Mouse (Mus musculus) limb, embryonic 11.5 days (tissue): ENCODE data around the gene Prkd1. TPM values are rescaled to one million over a fixed set of nuclear protein-coding genes. Genes with fewer than 3 reads are reported as not detected.

ENCODE experiments used
- ATAC-seq: fragments of 200-750 bp; cut with Nextera tagmentation; 2 replicates; pipeline ENCODE4 v1.8.0; 2017; ENCODE audit warnings: low read depth; ENCODE audit not compliant: insufficient number of reproducible peaks, low FRiP score, low TSS enrichment
- DNase-seq: peaks from one replicate; pipeline ENCODE4 v3.0.0-alpha.2; 2015; ENCODE audit warnings: low spot score
- H3K27ac ChIP-seq: fragments of 300-500 bp; sonication (generic); replicated peaks from 2 replicates; pipeline ENCODE4 v1.5.1; 2014; ENCODE audit warnings: low read depth, mild to moderate bottlenecking, low read length
- H3K27me3 ChIP-seq: fragments of 300-500 bp; sonication (generic); 2 replicates; pipeline ENCODE4 v1.6.1; 2014; ENCODE audit warnings: mild to moderate bottlenecking, low read length, mixed read lengths; ENCODE audit not compliant: control insufficient read depth, insufficient read depth
- H3K36me3 ChIP-seq: fragments of 300-500 bp; sonication (generic); 2 replicates; pipeline ENCODE4 v1.6.1; 2014; ENCODE audit warnings: mild to moderate bottlenecking, low read length, moderate library complexity, mixed read lengths; ENCODE audit not compliant: control insufficient read depth, insufficient read depth
- H3K4me1 ChIP-seq: fragments of 300-500 bp; sonication (generic); 2 replicates; pipeline ENCODE4 v1.6.1; 2014; ENCODE audit warnings: low read length, mixed read lengths; ENCODE audit not compliant: control insufficient read depth, insufficient read depth
- H3K4me2 ChIP-seq: fragments of 300-500 bp; sonication (generic); 2 replicates; pipeline ENCODE4 v1.6.1; 2014; ENCODE audit warnings: low read depth, mild to moderate bottlenecking, moderate library complexity; ENCODE audit not compliant: severe bottlenecking
- H3K4me3 ChIP-seq: fragments of 300-500 bp; sonication (generic); 2 replicates; pipeline ENCODE4 v1.5.1; 2014; ENCODE audit warnings: low read depth, low read length
- H3K9ac ChIP-seq: fragments of 300-500 bp; sonication (generic); 2 replicates; pipeline ENCODE4 v1.6.1; 2014; ENCODE audit warnings: mild to moderate bottlenecking, low read length
- H3K9me3 ChIP-seq: fragments of 300-500 bp; sonication (generic); 2 replicates; pipeline ENCODE4 v1.6.1; 2016; ENCODE audit warnings: low read length; ENCODE audit not compliant: control insufficient read depth
- WGBS: fragments of 180-500 bp; shearing (Covaris S2); extraction: QIAGEN DNeasy Blood & Tissue Kit; methylation state at CpG from one replicate; pipeline ENCODE4 v1.1.7; 2014; 5-methylcytosine and 5-hydroxymethylcytosine counted together
- polyA plus RNA-seq: library from polyadenylated mRNA; unstranded; fragments of >200 nt; fragmentation: Nextera tagmentation; extraction: Ambion mirVana; gene quantifications from 2 replicates; pipeline ENCODE4 v1.2.1, GENCODE M21; 2014

Gene Prkd1
- polyA plus RNA-seq, 1 experiment from 2014 or later, result 5.8 TPM

- DNase-seq (no peak), ATAC-seq (no peak)
- Histone ChIP-seq H3K9ac (no peak overlapping the region), H3K4me2 (no peak overlapping the region), H3K27ac (no peak overlapping the region), H3K4me3 (no peak overlapping the region), H3K9me3 (no peaks in the 10 kb centered on the region), H3K36me3 (no peaks in the 10 kb centered on the region), H3K27me3 (no peaks in the 10 kb centered on the region), H3K4me1 (no peaks in the 10 kb centered on the region)
- WGBS, result 78% methylated on average over 6 of the region's 6 CpGs
Observed at GRCm38 (mm10) chr12:50436660-50437059, 212.2 kb downstream of the Prkd1 start.

- Histone ChIP-seq H3K9me3 (no peaks in the 10 kb centered on the region), H3K4me2 (no peak overlapping the region), H3K4me3 (no peak overlapping the region), H3K4me1 (no peaks in the 10 kb centered on the region), H3K27ac (no peak overlapping the region), H3K36me3 (no peaks in the 10 kb centered on the region), H3K27me3 (no peaks in the 10 kb centered on the region), H3K9ac (no peak overlapping the region)
- ATAC-seq, result no peak
- 92% methylated on average over 5 of the region's 5 CpGs for WGBS
- no peak for DNase-seq
Observed at GRCm38 (mm10) chr12:50430129-50430703, 218.7 kb downstream of the Prkd1 start.

- H3K9me3 ChIP-seq, result no peaks in the 10 kb centered on the region
- H3K4me1 ChIP-seq, result no peaks in the 10 kb centered on the region
- no peak overlapping the region for H3K27ac ChIP-seq
- no peak overlapping the region for H3K9ac ChIP-seq
- no peak overlapping the region for H3K4me2 ChIP-seq
- no peaks in the 10 kb centered on the region for H3K27me3 ChIP-seq
- no peak overlapping the region for H3K4me3 ChIP-seq
- DNase-seq (no peak), ATAC-seq (no peak)
- 79% methylated on average over 11 of the region's 11 CpGs for WGBS
- H3K36me3 ChIP-seq, result no peaks in the 10 kb centered on the region
Observed at GRCm38 (mm10) chr12:50352404-50352803, 296.5 kb downstream of the Prkd1 start.

- ATAC-seq, result no peak
Observed at GRCm38 (mm10) chr12:50333182-50333581, 315.7 kb downstream of the Prkd1 start.

GRCm38 (mm10) chr12:50314634-50315033, 334.3 kb downstream of the Prkd1 start:
- H3K27ac ChIP-seq, result no peak overlapping the region
- DNase-seq, result no peak
- ATAC-seq, result no peak
- no peaks in the 10 kb centered on the region for H3K9me3 ChIP-seq
- no peak overlapping the region for H3K4me3 ChIP-seq
- H3K4me2 ChIP-seq, result no peak overlapping the region
- no peak overlapping the region for H3K9ac ChIP-seq
- H3K27me3 ChIP-seq, result no peaks in the 10 kb centered on the region
- no peaks in the 10 kb centered on the region for H3K36me3 ChIP-seq
- H3K4me1 ChIP-seq, result no peaks in the 10 kb centered on the region

More at GRCm38 (mm10) chr12:50333182-50333581, 315.7 kb downstream of the Prkd1 start:
- no peak overlapping the region for H3K27ac ChIP-seq
- H3K27me3 ChIP-seq, result no peaks in the 10 kb centered on the region
- no peak overlapping the region for H3K9ac ChIP-seq
- H3K36me3 ChIP-seq, result no peaks in the 10 kb centered on the region
- WGBS, result 84% methylated on average over 4 of the region's 4 CpGs
- no peak for DNase-seq
- no peak overlapping the region for H3K4me2 ChIP-seq
- H3K4me1 ChIP-seq, result no peaks in the 10 kb centered on the region
- H3K4me3 ChIP-seq, result no peak overlapping the region
- no peaks in the 10 kb centered on the region for H3K9me3 ChIP-seq

GRCm38 (mm10) chr12:50309276-50309675, 339.6 kb downstream of the Prkd1 start:
- Histone ChIP-seq H3K9ac (no peak overlapping the region), H3K4me3 (no peak overlapping the region), H3K9me3 (no peaks in the 10 kb centered on the region), H3K4me1 (no peaks in the 10 kb centered on the region), H3K4me2 (no peak overlapping the region), H3K36me3 (no peaks in the 10 kb centered on the region), H3K27me3 (no peaks in the 10 kb centered on the region), H3K27ac (no peak overlapping the region)
- no peak for DNase-seq
- WGBS, result 78% methylated on average over 3 of the region's 3 CpGs
- no peak for ATAC-seq

- WGBS, result 51% methylated on average over 1 of the region's 1 CpGs
- Histone ChIP-seq H3K9me3 (no peaks in the 10 kb centered on the region), H3K27me3 (no peaks in the 10 kb centered on the region), H3K4me2 (no peak overlapping the region), H3K4me1 (no peaks in the 10 kb centered on the region), H3K4me3 (no peak overlapping the region), H3K27ac (no peak overlapping the region), H3K9ac (no peak overlapping the region), H3K36me3 (no peaks in the 10 kb centered on the region)
- no peak for ATAC-seq
- no peak for DNase-seq
Observed at GRCm38 (mm10) chr12:50301334-50301733, 347.6 kb downstream of the Prkd1 start.

GRCm38 (mm10) chr12:50296067-50296466, 352.8 kb downstream of the Prkd1 start:
- H3K4me3 ChIP-seq, result no peak overlapping the region
- H3K9me3 ChIP-seq, result no peaks in the 10 kb centered on the region
- WGBS, result 73% methylated on average over 2 of the region's 2 CpGs
- H3K27me3 ChIP-seq, result no peaks in the 10 kb centered on the region
- no peaks in the 10 kb centered on the region for H3K36me3 ChIP-seq
- H3K4me1 ChIP-seq, result no peaks in the 10 kb centered on the region
- H3K27ac ChIP-seq, result no peak overlapping the region
- H3K4me2 ChIP-seq, result no peak overlapping the region
- H3K9ac ChIP-seq, result no peak overlapping the region
- no peak for DNase-seq
- no peak for ATAC-seq

GRCm38 (mm10) chr12:50295549-50295948, 353.3 kb downstream of the Prkd1 start:
- no peaks in the 10 kb centered on the region for H3K36me3 ChIP-seq
- H3K4me1 ChIP-seq, result no peaks in the 10 kb centered on the region
- ATAC-seq, result no peak

More at GRCm38 (mm10) chr12:50295549-50295948, 353.3 kb downstream of the Prkd1 start:
- Histone ChIP-seq H3K9me3 (no peaks in the 10 kb centered on the region), H3K4me2 (no peak overlapping the region), H3K27ac (no peak overlapping the region), H3K27me3 (no peaks in the 10 kb centered on the region), H3K9ac (no peak overlapping the region), H3K4me3 (no peak overlapping the region)
- WGBS, result 65% methylated on average over 2 of the region's 2 CpGs
- no peak for DNase-seq
